Mouse (Mus musculus) Muller cell, postnatal 12 days (primary cell): ENCODE data around the gene Vps33b.

Experiments
- DNase-seq: peaks from one replicate; pipeline ENCODE4 v3.0.0-alpha.2; 2015; ENCODE audit errors: inconsistent ontology term

Vps33b gene

DNA sequence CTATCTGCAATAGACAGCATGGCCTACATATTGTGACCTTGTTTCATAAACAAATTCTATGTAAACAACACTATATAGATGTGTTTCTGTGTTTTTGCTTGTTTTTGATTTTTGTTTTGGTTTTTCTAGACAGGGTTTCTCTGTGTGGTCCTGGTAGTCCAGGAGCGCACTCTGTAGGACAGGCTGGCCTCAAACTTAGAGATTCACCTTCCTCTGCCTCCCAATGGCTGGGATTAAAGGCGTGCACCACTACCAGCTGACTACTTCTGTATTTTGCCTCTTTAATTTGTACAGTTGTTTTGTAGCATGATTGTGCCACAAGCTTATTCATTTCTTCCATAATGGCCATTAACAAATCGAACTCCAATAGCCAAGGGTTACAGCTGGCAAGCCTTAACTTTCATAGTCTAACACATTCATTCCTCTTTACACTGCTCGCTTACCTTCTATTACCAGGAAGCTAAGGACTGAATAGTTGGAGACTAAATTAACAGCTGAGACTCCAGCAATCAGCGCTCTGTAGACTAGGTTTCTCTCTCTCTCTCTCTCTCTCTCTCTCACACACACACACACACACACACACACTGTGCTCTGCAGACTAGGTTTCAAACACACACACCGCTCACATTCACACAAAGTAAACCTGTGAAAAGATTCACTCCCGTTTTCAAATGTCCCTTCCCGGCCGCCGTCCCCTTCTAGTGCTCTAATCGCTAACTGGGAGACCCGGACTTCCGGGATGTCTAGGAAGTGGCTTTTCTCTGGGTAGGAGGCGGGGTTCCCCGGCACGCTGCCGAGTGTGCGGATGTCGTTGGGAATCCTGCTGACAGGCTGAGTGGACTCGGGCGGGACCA, at the start of gene Vps33b:
Gene Vps33b, plus strand, starts transcription at position 753 of the 854 bp plus-strand sequence.
- peak; percentile 99 for DNase-seq

GRCm38 (mm10) chr7:80220237-80220797, 49.1 kb upstream of the Vps33b start:
- DNase-seq, result no peak

GRCm38 (mm10) chr7:80221179-80221750, 48.2 kb upstream of the Vps33b start:
- no peak for DNase-seq

GRCm38 (mm10) chr7:80227065-80227464, 42.4 kb upstream of the Vps33b start:
- DNase-seq, result no peak

DNA sequence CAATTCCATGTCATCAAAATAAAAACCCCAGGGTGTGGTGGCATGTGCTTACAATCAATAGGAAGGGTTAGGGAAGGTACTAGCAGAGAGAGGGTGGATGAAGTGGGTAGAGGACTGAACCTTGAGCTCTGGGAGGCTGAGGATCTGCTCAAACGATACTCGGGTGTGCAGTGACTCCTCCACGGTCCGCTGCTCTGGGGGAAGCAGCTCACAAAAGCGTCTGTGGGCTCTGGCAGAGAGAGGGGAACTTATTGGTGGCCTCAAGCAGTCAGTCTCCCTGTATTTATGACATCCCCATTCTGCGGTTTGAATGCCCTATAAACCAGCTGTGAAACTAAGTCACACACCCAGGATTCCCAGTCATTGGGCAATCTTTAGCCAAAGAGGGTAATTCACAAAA, 39.3 kb upstream of the Vps33b start:
- DNase-seq, result no peak

DNA sequence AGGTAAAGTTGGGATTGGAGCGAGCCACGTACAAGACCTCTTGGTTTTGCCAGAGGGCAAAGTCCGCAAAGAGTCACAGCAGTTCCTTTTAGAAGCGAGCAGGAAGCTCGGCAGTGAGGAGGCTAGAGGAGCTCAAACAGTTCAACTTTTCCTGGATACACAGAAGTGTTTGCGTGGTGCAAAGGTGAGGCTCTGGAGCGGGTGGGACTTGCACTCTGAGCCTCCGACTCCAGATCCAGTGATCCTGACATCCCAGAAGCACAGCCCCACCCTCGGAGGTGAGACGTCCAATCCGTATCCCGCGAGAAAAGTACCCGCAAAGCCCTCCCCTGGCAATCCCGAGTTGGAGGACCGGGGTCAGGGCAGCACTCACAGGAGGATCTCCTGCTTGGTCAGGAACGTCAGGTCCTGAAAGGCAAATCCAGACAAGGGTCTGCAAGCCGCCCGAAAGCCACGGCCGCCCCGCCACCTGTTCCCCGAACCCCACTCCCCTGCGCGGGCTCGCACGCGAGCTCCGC, 37.4 kb upstream of the Vps33b start:
- no peak for DNase-seq

DNA sequence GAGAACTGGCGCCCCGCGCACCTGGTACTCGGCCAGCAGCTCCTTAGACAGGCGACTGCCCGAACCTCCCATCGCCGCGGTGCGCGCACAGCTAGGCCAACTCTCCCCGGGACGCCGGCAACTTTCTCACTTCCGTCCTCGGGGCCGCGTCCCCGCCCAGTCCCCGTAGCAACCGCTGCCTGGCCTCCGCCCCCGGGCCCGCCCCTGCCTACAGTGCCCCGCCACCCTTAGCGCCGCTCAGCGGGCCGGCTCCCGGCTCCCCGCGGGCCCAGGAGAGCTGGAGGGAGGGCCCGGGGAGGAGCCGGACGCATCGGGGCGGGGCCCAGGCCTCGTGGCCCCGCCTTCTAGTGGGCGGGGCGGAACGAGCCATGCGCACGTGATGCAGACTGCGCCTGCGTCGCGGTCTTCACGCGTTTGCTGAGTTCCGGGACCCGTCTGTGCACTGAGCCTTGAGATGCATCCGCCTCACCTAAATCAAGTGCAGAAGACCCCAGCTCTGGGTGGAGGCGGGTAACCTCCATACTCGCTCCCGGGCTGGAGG, 36.9 kb upstream of the Vps33b start, which contains the start of the genes Cib1 and Gdpgp1:
Gene Cib1, minus strand, starts transcription at position 325 of the 541 bp plus-strand sequence.
Gene Gdpgp1, plus strand, starts transcription at position 377 of the 541 bp plus-strand sequence.
- peak; percentile 99 for DNase-seq

DNA sequence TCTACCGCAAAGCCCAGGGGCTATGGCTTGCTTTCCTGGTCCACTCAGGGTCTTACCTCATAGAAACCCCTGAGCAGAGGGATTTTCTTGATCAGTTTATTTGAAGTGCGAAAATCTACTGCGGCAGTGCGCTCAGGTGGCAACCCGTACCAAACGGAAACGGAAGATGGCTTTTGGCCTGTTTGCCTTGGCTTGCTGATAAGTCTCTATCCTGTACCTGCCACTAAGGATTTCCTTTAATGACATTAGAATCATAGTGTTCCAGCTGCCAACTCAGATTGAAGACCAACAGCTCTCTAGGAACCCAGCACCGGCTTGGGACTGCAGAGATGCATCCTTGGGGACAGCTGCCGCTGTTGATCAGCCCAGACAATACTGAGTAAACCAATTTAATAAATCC, 35.6 kb upstream of the Vps33b start:
- DNase-seq, result no peak

DNA sequence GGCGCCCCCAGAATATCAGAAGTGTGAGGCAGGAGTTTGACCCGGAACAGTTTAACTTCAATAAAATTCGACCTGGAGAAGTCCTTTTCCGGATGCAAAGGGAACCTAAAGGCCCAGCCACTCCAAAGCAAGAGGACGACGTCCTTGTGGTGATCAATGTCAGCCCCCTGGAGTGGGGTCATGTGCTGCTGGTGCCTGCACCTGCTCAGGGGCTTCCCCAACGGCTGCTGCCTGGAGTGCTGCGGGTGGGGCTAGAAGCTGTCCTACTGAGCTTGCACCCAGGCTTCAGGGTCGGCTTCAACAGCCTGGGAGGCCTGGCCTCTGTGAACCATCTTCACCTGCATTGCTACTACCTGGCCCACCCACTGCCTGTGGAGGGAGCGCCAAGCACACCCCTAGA, 30.9 kb upstream of the Vps33b start:
- DNase-seq, result no peak

- no peak for DNase-seq
Measured at GRCm38 (mm10) chr7:80241661-80242060, 27.8 kb upstream of the Vps33b start.

DNA sequence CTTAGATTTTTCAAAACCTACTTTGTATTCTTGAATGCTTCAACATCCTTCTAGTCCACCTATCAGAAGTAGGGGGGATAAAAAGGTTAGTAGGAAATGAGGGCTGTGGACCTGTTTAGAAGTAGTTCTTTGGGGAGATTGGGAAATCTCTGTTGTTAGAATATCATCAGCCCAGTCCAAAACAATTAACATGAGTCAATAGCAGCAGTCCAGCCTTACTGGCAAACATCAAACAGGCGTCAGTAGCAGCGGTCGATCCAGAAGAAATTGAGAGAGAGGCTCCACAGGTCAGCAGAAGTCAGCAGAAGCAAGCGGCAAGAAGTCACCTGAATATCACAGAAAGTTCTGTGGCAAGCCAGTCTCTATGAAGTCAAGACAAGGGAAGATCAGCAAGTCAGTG, 24.6 kb upstream of the Vps33b start:
- DNase-seq, result no peak

- peak; percentile 99 for DNase-seq
Measured at GRCm38 (mm10) chr7:80246148-80246721, 23.2 kb upstream of the Vps33b start, which contains the start of gene Ttll13. Gene Ttll13 (plus strand): TSS chr7:80246376.

DNA sequence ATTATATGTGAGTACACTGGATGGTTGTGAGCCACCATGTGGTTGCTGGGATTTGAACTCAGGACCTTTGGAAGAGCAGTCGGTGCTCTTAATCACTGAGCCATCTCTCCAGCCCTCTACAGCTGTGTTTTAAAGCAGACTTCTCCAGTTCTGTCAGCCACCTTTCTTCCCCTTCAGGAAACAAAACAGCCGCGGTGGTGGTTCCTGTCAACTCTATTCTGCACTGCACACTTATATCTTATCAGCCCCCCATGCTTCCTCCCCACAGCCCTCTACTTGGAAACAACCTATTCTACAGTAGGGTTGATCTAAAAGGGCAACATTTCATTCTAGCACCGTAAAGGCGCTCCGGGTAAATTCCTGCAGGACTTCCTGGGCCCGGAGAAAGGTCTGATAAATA, 22.6 kb upstream of the Vps33b start:
- DNase-seq, result no peak

DNA sequence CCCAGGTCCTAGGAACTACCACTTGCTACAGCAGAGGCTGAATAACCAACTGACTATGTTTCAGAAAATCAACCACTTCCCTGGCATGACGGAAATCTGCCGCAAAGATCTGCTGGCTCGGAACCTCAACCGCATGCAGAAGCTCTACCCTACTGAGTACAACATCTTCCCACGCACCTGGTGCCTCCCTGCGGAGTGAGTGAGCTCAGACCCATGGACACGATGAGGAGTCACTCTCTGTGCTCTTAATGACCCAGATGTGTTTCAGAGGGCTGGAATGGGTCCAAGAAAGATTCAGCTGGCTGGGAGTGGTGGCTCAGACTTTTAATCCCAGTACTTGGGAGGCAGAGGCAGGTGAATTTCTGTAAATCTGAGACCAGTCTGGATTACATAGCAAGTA, 17.0 kb upstream of the Vps33b start:
- no peak for DNase-seq

GRCm38 (mm10) chr7:80252886-80253285, 16.6 kb upstream of the Vps33b start:
- no peak for DNase-seq

- no peak for DNase-seq
Measured at GRCm38 (mm10) chr7:80255981-80256380, 13.5 kb upstream of the Vps33b start.

GRCm38 (mm10) chr7:80257706-80258105, 11.7 kb upstream of the Vps33b start:
- no peak for DNase-seq

GRCm38 (mm10) chr7:80260625-80261371, 8.7 kb upstream of the Vps33b start, which contains the start of gene Ngrn:
Gene Ngrn (plus strand): TSS chr7:80261215.
- peak; percentile 90 for DNase-seq

DNA sequence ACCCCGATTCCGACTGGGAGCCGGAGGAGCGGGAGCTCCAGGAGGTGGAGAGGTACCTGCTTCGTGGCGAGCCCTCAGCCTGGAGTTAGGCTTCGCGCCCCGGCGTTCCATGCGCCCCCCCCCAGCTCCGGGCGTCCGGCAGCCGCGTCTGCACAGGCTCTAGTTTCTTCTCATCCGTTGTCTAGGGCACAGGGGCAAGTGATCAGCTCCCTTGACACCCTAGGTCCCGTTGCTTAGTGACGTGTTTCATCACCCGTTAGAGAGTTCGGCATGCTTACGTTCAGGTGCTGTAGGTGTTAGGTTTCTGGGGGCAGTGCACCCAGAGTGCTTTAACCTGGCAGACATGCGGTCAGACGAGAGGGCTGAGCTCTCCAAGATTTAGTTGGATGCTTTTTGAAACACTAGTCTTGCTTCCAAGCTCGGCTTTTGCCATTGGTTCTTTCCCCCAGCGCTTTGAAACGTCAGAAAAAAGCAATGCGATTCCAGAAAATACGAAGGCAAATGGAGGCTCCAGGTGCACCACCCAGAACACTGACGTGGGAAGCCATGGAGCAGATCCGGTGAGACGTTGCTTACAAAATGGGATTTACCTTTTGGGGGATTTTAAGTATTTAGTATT, 8.0 kb upstream of the Vps33b start:
- no peak for DNase-seq

GRCm38 (mm10) chr7:80264606-80265005, 4.8 kb upstream of the Vps33b start:
- no peak for DNase-seq

GRCm38 (mm10) chr7:80267764-80268163, 1.7 kb upstream of the Vps33b start:
- DNase-seq, result no peak
